Mouse (Mus musculus): Measurements from ENCODE around the gene Kcnj6.

GRCm38 (mm10) chr16:94968472-94968871 is 29.0 kb downstream of the Kcnj6 start:
- TF ChIP-seq POLR2A (IDR thresholded peaks at IDR 0.05; ENCODE audit: borderline replicate concordance, control insufficient read depth, low read depth, low read length) (no peak), CTCF (IDR thresholded peaks at IDR 0.05; ENCODE audit: control insufficient read depth, insufficient read depth, low read length) (no peak)
